Mouse (Mus musculus) neural tube, embryonic 14.5 days (tissue): Measurements from ENCODE around the gene Prpsap1. TPM values are rescaled to one million over a fixed set of nuclear protein-coding genes. Genes with fewer than 3 reads are reported as not detected.
"Not testable (repeated sequence)": the region's sequence is repeated elsewhere in the genome, so short reads cannot be mapped to it uniquely, and the experiment has no call there.

Source experiments
- ATAC-seq: fragments of 200-750 bp; cut with Nextera tagmentation; 2 replicates; pipeline ENCODE4 v1.8.0; 2017; ENCODE audit warnings: low read depth, mild to moderate bottlenecking, moderate TSS enrichment, moderate library complexity
- H3K27ac ChIP-seq: fragments of 300-500 bp; sonication (generic); 2 replicates; pipeline ENCODE4 v1.5.1; 2014; ENCODE audit warnings: low read depth, mild to moderate bottlenecking, control low read depth, low read length, moderate library complexity, mixed read lengths
- H3K27me3 ChIP-seq: fragments of 300-500 bp; sonication (generic); 2 replicates; pipeline ENCODE4 v1.6.1; 2014; ENCODE audit warnings: low read length; ENCODE audit not compliant: control insufficient read depth, insufficient read depth
- H3K36me3 ChIP-seq: fragments of 300-500 bp; sonication (generic); 2 replicates; pipeline ENCODE4 v1.6.1; 2014; ENCODE audit warnings: low read length, mixed read lengths; ENCODE audit not compliant: control insufficient read depth, insufficient read depth
- H3K4me1 ChIP-seq: fragments of 300-500 bp; sonication (generic); 2 replicates; pipeline ENCODE4 v1.6.1; 2014; ENCODE audit warnings: low read length; ENCODE audit not compliant: control insufficient read depth, insufficient read depth
- H3K4me2 ChIP-seq: fragments of 300-500 bp; sonication (generic); 2 replicates; pipeline ENCODE4 v1.6.1; 2014; ENCODE audit warnings: mild to moderate bottlenecking, low read depth, low read length, control low read depth
- H3K4me3 ChIP-seq: fragments of 300-500 bp; sonication (generic); 2 replicates; pipeline ENCODE4 v1.5.1; 2014; ENCODE audit warnings: low read depth, low read length, control low read depth, mixed read lengths
- H3K9ac ChIP-seq: fragments of 300-500 bp; sonication (generic); replicated peaks from 2 replicates; pipeline ENCODE4 v1.6.1; 2014; ENCODE audit warnings: low read depth, mild to moderate bottlenecking, control low read depth, low read length, mixed read lengths
- H3K9me3 ChIP-seq: fragments of 300-500 bp; sonication (generic); 2 replicates; pipeline ENCODE4 v1.6.1; 2016; ENCODE audit warnings: low read length; ENCODE audit not compliant: control insufficient read depth
- WGBS: fragments of 180-500 bp; shearing (Covaris S2); extraction: QIAGEN DNeasy Blood & Tissue Kit; methylation state at CpG from one replicate; pipeline ENCODE4 v1.1.7; 2014; 5-methylcytosine and 5-hydroxymethylcytosine counted together
- polyA plus RNA-seq: library from polyadenylated mRNA; unstranded; fragments of >200 nt; fragmentation: Nextera tagmentation; extraction: Ambion mirVana; gene quantifications from 2 replicates; pipeline ENCODE4 v1.2.1, GENCODE M21; 2014

Gene Prpsap1
- polyA plus RNA-seq, 1 experiment from 2014 or later, result 171 TPM

GRCm38 (mm10) chr11:116432127-116432526, 61.9 kb downstream of the Prpsap1 start:
- Histone ChIP-seq H3K4me3 (no peak overlapping the region), H3K4me1 (peaks cover 21% of the 10 kb centered on the region), H3K9me3 (no peaks in the 10 kb centered on the region), H3K27me3 (no peaks in the 10 kb centered on the region), H3K9ac (no peak overlapping the region), H3K36me3 (0 out of 2 replicates have a peak, but pooled peaks cover 5% of the 10 kb centered on the region), H3K27ac (no peak overlapping the region), H3K4me2 (no peak overlapping the region)
- ATAC-seq, result no peak
- WGBS, result 73% methylated on average over 6 of the region's 6 CpGs

- no peak overlapping the region for H3K4me2 ChIP-seq
- H3K9me3 ChIP-seq, result no peaks in the 10 kb centered on the region
- no peak for ATAC-seq
- H3K27me3 ChIP-seq, result no peaks in the 10 kb centered on the region
- 64% methylated on average over 11 of the region's 11 CpGs for WGBS
- no peaks in the 10 kb centered on the region for H3K36me3 ChIP-seq
- H3K4me3 ChIP-seq, result no peak overlapping the region
- peaks cover 16% of the 10 kb centered on the region for H3K4me1 ChIP-seq
- H3K27ac ChIP-seq, result no peak overlapping the region
- H3K9ac ChIP-seq, result no peak overlapping the region
These were observed 62.4 kb downstream of the Prpsap1 start for GRCm38 (mm10) chr11:116431428-116432077.

- Histone ChIP-seq H3K4me1 (peaks cover 9% of the 10 kb centered on the region), H3K27me3 (no peaks in the 10 kb centered on the region)
These were observed 63.1 kb downstream of the Prpsap1 start for GRCm38 (mm10) chr11:116430723-116431427.

GRCm38 (mm10) chr11:116429862-116430613, 64.0 kb downstream of the Prpsap1 start:
- Histone ChIP-seq H3K36me3 (no peaks in the 10 kb centered on the region), H3K27me3 (no peaks in the 10 kb centered on the region), H3K4me3 (no peak overlapping the region), H3K4me2 (no peak overlapping the region), H3K27ac (no peak overlapping the region), H3K9ac (no peak overlapping the region), H3K9me3 (no peaks in the 10 kb centered on the region), H3K4me1 (peaks cover under 1% of the 10 kb centered on the region; the same call in 1 of the 2 replicates)
- WGBS, result 88% methylated on average over 9 of the region's 9 CpGs
- no peak for ATAC-seq

More at GRCm38 (mm10) chr11:116430723-116431427, 63.1 kb downstream of the Prpsap1 start:
- Histone ChIP-seq H3K9me3 (no peaks in the 10 kb centered on the region), H3K36me3 (no peaks in the 10 kb centered on the region), H3K4me3 (no peak overlapping the region), H3K4me2 (no peak overlapping the region), H3K27ac (no peak overlapping the region), H3K9ac (no peak overlapping the region)
- WGBS, result 48% methylated on average over 22 of the region's 22 CpGs
- ATAC-seq, result no peak

- H3K9me3 ChIP-seq, result no peaks in the 10 kb centered on the region
- H3K4me2 ChIP-seq, result no peak overlapping the region
- H3K27ac ChIP-seq, result no peak overlapping the region
- H3K36me3 ChIP-seq, result no peaks in the 10 kb centered on the region
- no peak for ATAC-seq
- H3K4me1 ChIP-seq, result no peaks in the 10 kb centered on the region
- WGBS, result 64% methylated on average over 12 of the region's 13 CpGs
- H3K27me3 ChIP-seq, result no peaks in the 10 kb centered on the region
- no peak overlapping the region for H3K4me3 ChIP-seq
- H3K9ac ChIP-seq, result no peak overlapping the region
These were observed 64.8 kb downstream of the Prpsap1 start for GRCm38 (mm10) chr11:116428872-116429859.

- Histone ChIP-seq H3K4me2 (no peak overlapping the region), H3K27ac (no peak overlapping the region), H3K36me3 (no peaks in the 10 kb centered on the region), H3K9me3 (no peaks in the 10 kb centered on the region), H3K4me3 (no peak overlapping the region), H3K9ac (no peak overlapping the region), H3K4me1 (no peaks in the 10 kb centered on the region), H3K27me3 (no peaks in the 10 kb centered on the region)
- no peak for ATAC-seq
- WGBS, result 81% methylated on average over 6 of the region's 6 CpGs
These were observed 67.0 kb downstream of the Prpsap1 start for GRCm38 (mm10) chr11:116426852-116427575.

GRCm38 (mm10) chr11:116426328-116426727, 67.7 kb downstream of the Prpsap1 start:
- not testable (repeated sequence) for H3K4me1 ChIP-seq, H3K4me3 ChIP-seq, ATAC-seq, H3K36me3 ChIP-seq, H3K4me2 ChIP-seq, H3K27me3 ChIP-seq, H3K9ac ChIP-seq, H3K27ac ChIP-seq, H3K9me3 ChIP-seq
- 87% methylated on average over 11 of the region's 11 CpGs for WGBS
